Mouse (Mus musculus) gastrocnemius, postnatal 36 days (tissue): ENCODE measurements at regions not wholly inside any gene's neighbourhood (a gene's known extent, or its start where the extent isn't known, plus 50 kb on each side); places are given as distances from the start of the nearest gene placed in this dataset.
A peak's percentile ranks its signal among the peaks of the same experiment; 100 is the strongest.

Experiments
- DNase-seq, 2 experiments: peaks; one replicate each; pipeline ENCODE4 v3.0.0; 2022
- intact Hi-C: fragments of 180-260 bp; cut with DNase I; formaldehyde crosslinking; loops from one replicate; pipeline ENCODE4 v1.15.1; 2025

DNA sequence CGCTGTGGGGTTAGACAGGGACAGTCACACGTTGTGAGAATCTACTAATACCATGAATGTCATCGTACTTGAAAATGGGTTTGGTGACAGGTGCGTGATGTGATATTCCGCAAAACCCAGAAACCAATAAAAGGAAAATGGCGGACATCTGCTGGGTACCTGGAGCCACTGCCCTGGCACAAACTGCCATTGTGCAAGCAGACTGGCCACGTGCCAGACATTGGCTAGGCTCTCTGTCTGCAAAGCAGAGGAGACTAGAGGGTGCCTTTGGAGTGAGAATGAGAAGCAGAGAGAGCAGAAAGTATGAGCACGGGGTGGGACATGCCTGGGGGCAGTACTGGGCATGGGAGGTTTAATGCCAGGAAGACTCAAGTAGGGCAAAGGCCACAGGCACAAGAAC lies 98.5 kb upstream of the Kazn start:
- DNase-seq, result no peak
- intact Hi-C loops, result no loop called here

DNA sequence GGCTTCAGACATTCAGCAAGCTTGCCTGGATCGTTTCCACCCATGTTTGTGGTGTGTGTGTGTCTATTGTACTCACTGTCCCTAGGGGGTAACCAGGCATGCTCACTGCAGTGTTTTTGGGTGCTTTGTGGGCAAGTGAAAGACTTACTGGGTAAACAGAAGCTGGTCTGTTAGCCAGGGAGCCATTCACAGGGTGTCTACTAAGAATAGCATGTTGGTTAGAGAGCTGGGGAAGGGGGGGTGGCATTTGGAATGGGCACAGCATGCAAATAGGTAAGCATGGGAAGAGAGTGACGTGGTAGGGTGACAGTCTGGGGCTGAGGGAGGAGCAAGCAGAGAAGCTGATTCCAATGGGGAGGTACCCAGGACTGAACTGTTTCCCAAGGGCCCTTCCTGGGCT lies 97.7 kb upstream of the Kazn start:
- intact Hi-C loops, result no loop called here
- DNase-seq, result no peak

DNA sequence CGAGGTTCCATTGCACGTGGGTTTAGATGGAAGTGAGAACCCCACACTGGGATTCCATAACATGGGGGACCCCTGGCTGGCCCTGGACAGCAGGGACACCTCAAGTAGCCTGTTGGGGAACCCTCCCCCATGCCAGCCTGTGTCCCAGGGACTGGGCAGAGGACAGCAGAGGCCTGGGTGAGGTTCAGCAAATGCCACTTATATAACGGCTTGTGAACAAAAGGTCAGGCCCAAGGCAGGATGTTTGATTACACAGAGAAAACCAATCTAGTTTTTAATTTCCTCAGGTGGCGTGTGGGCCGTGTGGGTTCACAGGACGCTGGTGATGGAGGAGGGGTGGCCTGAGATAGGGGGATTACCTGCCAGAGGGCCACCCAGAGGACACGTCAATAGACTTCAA lies 94.9 kb upstream of the Kazn start:
- no peak for DNase-seq
- intact Hi-C loops, result no loop called here

DNA sequence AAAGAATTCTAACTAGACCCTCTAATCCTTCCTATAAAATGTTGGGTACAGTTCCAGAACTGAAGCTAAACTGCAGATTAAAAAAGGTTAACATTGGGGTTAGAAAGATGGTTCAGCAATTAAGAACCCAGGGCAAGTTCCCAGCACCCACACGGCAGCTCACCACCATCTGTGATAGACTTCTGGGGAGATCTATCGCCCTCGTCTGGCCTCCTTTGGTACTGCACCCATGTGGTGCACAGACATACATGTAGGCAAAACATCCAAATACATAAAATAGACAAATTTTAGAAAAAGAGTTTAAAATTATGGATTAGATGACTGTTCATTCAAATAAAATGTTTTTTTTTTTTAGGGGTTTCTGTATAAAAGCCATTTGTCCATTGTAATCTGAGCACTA lies 91.4 kb upstream of the Kazn start:
- intact Hi-C loops, result no loop called here
- DNase-seq, result no peak

DNA sequence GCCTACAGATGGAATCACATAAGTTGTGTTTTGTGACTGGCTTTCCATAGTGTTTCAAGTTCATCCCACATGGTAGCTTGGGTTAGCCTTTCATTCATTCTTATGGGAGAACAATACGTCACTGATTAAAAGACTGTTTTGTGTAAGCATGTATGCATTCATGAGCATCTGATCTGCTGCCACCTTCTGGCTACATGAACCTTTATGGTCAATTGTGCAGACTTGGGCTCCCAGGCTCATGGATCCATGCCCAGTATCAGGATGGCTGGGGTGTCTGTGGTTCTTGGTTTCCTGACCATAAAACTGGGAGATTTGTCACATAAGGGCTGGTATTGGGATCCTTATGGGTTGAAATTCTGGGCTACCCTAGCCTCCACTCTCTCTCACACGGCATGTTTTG lies 90.4 kb upstream of the Kazn start:
- intact Hi-C loops, result no loop called here
- DNase-seq, result no peak

GRCm38 (mm10) chr4:142326511-142326910 lies 87.3 kb upstream of the Kazn start:
- intact Hi-C loops, result no loop called here

GRCm38 (mm10) chr4:142321209-142321863 lies 82.1 kb upstream of the Kazn start:
- intact Hi-C loops, result no loop called here

More at GRCm38 (mm10) chr4:142326511-142326910, 87.3 kb upstream of the Kazn start:
- DNase-seq, result no peak

GRCm38 (mm10) chr4:142310282-142310681 lies 71.1 kb upstream of the Kazn start:
- intact Hi-C loops, result no loop called here
- no peak for DNase-seq

More at GRCm38 (mm10) chr4:142321209-142321863, 82.1 kb upstream of the Kazn start:
- DNase-seq, result no peak

DNA sequence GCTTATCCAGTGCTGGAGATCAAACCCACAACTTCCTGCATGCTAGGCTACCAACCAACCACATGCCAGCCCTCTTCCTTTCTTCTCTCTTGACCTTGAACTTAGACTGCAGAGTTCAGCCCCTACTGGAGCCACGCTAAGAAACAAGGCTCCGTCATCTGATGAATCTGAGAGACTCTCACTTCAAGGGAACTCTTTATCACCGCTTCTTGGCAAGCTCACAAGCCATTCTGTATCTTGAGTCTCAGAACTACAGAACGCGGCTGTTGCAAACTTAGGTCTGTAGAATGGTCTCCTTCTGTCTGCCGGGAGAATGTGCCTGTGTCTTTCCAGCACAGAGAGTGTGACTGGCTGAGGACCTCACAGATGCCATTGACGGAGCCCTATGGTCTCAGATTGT lies 69.1 kb upstream of the Kazn start:
- intact Hi-C loops, result no loop called here
- DNase-seq, result no peak

DNA sequence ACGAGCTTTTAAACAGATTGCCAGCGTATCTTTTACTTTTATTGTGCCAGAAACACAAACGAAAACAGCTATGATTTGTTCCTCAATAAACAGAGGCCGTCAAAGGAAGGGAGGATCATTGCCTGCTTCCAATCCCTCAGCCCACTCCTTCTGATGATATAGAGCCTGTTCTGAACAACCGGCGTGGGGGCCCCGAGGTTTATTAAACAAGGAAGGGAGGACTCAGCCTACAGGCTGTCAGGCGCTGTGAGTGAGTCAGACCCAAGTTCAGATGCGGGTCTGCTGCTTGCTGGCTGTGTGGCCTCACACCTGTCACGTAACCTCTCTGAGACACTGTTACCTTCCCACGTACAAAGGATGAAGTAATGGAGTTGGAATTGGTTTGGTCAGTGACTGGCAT lies 68.1 kb upstream of the Kazn start:
- intact Hi-C loops, result no loop called here

DNA sequence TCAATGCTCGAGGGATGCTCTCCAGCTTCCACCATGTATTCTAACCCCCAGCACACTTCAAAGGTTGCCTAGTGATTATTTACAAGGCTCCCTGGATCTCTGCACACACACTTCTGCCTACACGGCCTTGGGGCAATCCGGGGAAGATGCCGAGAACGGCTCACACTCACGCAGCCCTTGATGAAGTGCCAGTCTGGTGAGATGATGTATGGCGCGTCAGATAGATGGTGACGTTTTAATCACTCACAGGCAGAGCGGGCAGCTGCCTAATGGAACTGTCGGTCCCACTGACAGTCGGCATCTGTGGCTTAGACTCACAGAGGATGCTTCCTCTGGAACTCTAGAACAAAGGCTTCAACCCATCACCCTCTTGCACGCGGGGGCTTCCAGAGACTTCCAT lies 66.9 kb upstream of the Kazn start:
- no peak for DNase-seq
- intact Hi-C loops, result no loop called here

More for the DNA sequence above, 68.1 kb upstream of the Kazn start:
- no peak for DNase-seq

DNA sequence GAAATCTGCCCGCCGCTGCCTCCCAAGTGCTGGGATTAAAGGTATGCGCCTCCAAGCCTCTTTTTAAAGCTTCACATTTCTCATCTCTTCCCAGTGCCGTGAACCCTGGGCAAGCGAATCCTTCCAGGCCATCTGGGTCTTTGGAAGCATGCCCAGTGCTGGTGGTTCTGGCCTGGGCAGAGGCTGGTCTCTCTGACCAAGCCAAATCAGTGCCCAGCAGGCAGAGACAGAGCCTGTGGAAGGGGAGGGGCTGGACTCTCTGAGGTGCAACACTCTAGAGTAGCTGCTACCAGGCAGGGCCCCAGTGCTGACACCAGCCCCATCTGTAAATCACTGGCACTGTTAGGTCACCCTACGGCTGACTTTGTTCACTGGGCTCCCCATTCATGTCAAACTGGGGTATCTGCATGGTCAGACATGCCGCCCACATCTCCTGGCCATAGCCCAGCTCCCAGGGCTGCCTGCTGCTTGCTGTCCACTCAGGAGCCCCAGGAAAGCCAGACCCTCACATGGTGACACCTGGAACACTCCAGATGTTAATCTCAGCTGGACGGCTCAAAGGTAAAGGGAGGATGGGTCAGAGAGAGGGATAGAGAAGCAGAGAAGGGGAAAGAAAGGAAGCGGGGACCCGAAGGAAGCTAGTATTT lies 64.3 kb upstream of the Kazn start:
- DNase-seq, result peak in 1 of 2 experiments; percentile 28
- intact Hi-C loops, result no loop called here

DNA sequence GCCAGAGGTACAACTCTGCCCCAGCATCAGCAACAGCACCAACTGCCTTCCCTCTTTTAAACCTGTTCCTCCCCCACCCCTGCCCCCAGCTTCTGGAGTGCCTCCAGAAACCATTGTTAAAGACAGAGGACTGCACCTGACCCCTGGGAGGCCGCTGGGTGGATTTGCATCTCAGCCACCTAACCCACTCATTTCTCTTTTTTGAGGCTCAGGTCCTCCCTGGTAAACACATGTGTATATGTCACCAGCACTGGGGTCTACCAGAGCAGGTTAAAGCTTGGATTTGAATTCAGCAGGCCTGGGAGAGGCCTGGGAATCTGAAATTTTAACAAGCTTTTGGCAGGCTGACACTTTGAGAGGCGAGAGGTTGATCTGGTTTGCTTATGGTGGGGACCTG lies 63.5 kb upstream of the Kazn start:
- intact Hi-C loops, result no loop called here
- no peak for DNase-seq

- no peak for DNase-seq
- intact Hi-C loops, result no loop called here
These were observed 63.0 kb upstream of the Kazn start for GRCm38 (mm10) chr4:142302041-142302723.

GRCm38 (mm10) chr4:142298770-142299337 lies 59.7 kb upstream of the Kazn start:
- DNase-seq, result no peak
- intact Hi-C loops, result no loop called here

DNA sequence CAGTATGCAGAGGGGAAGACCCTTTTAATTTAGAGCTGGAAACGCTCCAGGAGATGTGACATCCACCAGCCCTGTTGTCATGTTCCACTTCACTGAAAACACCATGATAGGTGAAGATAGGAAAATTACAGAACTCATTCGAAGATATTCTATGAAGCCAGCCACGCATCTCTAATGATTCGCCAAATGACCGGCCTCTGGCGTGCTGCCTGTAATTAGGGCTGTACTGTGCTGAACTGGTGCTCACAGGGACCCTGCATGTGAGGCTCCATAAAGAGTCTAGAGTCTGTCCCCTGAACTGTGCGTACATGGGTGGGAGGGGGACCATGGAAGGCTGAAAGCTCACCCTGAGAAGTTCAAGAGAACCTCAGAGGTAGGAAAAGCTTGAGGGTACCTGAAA lies 53.6 kb upstream of the Kazn start:
- intact Hi-C loops, result no loop called here
- no peak for DNase-seq

GRCm38 (mm10) chr4:142292334-142292733 lies 53.1 kb upstream of the Kazn start:
- DNase-seq, result no peak
- intact Hi-C loops, result no loop called here

GRCm38 (mm10) chr4:142291366-142291765 lies 52.2 kb upstream of the Kazn start:
- intact Hi-C loops, result no loop called here
- DNase-seq, result no peak
